8 mouse cellular contexts compared by ENCODE assay signal in genomic region chr14:48331623-48332000, GRCm38 (mm10).
A peak's percentile ranks its signal among the peaks of the same experiment; 100 is the strongest.
DNase-seq lines count a peak whose midpoint lies in the region; ATAC-seq and TF ChIP-seq lines count a peak whose summit lies in the region.
"Had no signal": no experiment of that assay in that cellular context is flagged by ENCODE, and none has a peak within 500 bp of the region (broad histone marks: within the 10 kb centered on the region; RNA-seq: fewer than 3 reads in every experiment).

No protein-coding gene starts in this region.

- H3K4me2 ChIP-seq in hindbrain, embryonic 12.5 days (replicated peaks) = no peak overlapping the region
- no peak overlapping the region for H3K4me2 ChIP-seq in hindbrain, embryonic 16.5 days (ENCODE audit: low read length)
- H3K4me2 ChIP-seq in stomach, embryonic 14.5 days (replicated peaks; ENCODE audit: low read depth, low read length) = no peak overlapping the region
- H3K4me2 ChIP-seq in stomach, postnatal 0 days (replicated peaks; ENCODE audit: low read depth) = no peak overlapping the region
- H3K4me2 ChIP-seq in lung, postnatal 0 days (replicated peaks; ENCODE audit: low read depth, low read length) = no peak overlapping the region

- no peak for DNase-seq in stomach, postnatal 0 days (ENCODE audit: low spot score)
- no peak for DNase-seq in limb, embryonic 10.5 days (ENCODE audit: low spot score)
- no peak for DNase-seq in lung, postnatal 0 days (ENCODE audit: low spot score)
- DNase-seq in adrenal gland, postnatal 10 days = no peak

- TF ChIP-seq CTCF in stomach, postnatal 0 days (IDR thresholded peaks at IDR 0.05; ENCODE audit: low read depth) = no peak
- TF ChIP-seq CTCF in lung, postnatal 0 days (IDR thresholded peaks at IDR 0.05) = no peak

- no peaks in the 10 kb centered on the region for H3K36me3 ChIP-seq in hindbrain, embryonic 12.5 days
- no peaks in the 10 kb centered on the region for H3K36me3 ChIP-seq in hindbrain, embryonic 16.5 days (ENCODE audit: control insufficient read depth, insufficient read depth, low read length)
- H3K36me3 ChIP-seq in stomach, embryonic 14.5 days (ENCODE audit: control insufficient read depth, insufficient read depth, low read length) = no peaks in the 10 kb centered on the region
- no peaks in the 10 kb centered on the region for H3K36me3 ChIP-seq in stomach, postnatal 0 days (ENCODE audit: control insufficient read depth, insufficient read depth, low read length)
- no peaks in the 10 kb centered on the region for H3K36me3 ChIP-seq in limb, embryonic 10.5 days
- H3K36me3 ChIP-seq in lung, postnatal 0 days (ENCODE audit: insufficient read depth, low read length) = no peaks in the 10 kb centered on the region
- H3K36me3 ChIP-seq: embryonic facial prominence, embryonic 15.5 days had no signal

- 81% methylated on average over 2 of the region's 2 CpGs for WGBS in hindbrain, embryonic 12.5 days
- 66% methylated on average over 2 of the region's 2 CpGs for WGBS in hindbrain, embryonic 16.5 days
- WGBS in stomach, embryonic 14.5 days = 53% methylated on average over 2 of the region's 2 CpGs
- 60% methylated on average over 2 of the region's 2 CpGs for WGBS in stomach, postnatal 0 days
- 53% methylated on average over 2 of the region's 2 CpGs for WGBS in limb, embryonic 10.5 days
- 74% methylated on average over 2 of the region's 2 CpGs for WGBS in lung, postnatal 0 days

- no peak for TF ChIP-seq EP300 in stomach, postnatal 0 days (optimal IDR thresholded peaks at IDR 0.05)
- TF ChIP-seq EP300 in lung, postnatal 0 days (IDR thresholded peaks at IDR 0.05) = no peak

- peak overlapping the region; percentile 17; the same call in 1 of the 2 replicates for H3K27ac ChIP-seq in hindbrain, embryonic 12.5 days
- H3K27ac ChIP-seq in hindbrain, embryonic 16.5 days (ENCODE audit: low read depth, low read length) = no peak overlapping the region
- H3K27ac ChIP-seq in stomach, embryonic 14.5 days (ENCODE audit: low read length) = peak overlapping the region; percentile 39; the same call in 1 of the 2 replicates
- no peak overlapping the region for H3K27ac ChIP-seq in stomach, postnatal 0 days (replicated peaks)
- peak overlapping the region; percentile 77 for H3K27ac ChIP-seq in limb, embryonic 10.5 days
- H3K27ac ChIP-seq in lung, postnatal 0 days (ENCODE audit: low read length) = no peak overlapping the region

- H3K4me1 ChIP-seq in hindbrain, embryonic 12.5 days = peaks cover 20% of the 10 kb centered on the region
- H3K4me1 ChIP-seq in hindbrain, embryonic 16.5 days (ENCODE audit: control insufficient read depth, insufficient read depth, low read depth, low read length) = peaks cover 18% of the 10 kb centered on the region
- peaks cover 29% of the 10 kb centered on the region for H3K4me1 ChIP-seq in stomach, embryonic 14.5 days (ENCODE audit: control insufficient read depth, insufficient read depth, low read length)
- H3K4me1 ChIP-seq in stomach, postnatal 0 days (replicated peaks; ENCODE audit: control insufficient read depth, insufficient read depth) = no peaks in the 10 kb centered on the region
- H3K4me1 ChIP-seq in limb, embryonic 10.5 days = peaks cover 63% of the 10 kb centered on the region
- peaks cover 11% of the 10 kb centered on the region; the same call in 1 of the 2 replicates for H3K4me1 ChIP-seq in lung, postnatal 0 days (ENCODE audit: insufficient read depth, low read depth, low read length)

- no peak for ATAC-seq in hindbrain, embryonic 12.5 days (ENCODE audit: low FRiP score)
- no peak for ATAC-seq in hindbrain, embryonic 16.5 days
- ATAC-seq in stomach, embryonic 14.5 days (ENCODE audit: insufficient number of reproducible peaks, insufficient read depth, low FRiP score, low read depth) = no peak
- ATAC-seq in stomach, postnatal 0 days (ENCODE audit: low FRiP score, low TSS enrichment) = no peak
- no peak for ATAC-seq in lung, postnatal 0 days

- H3K9ac ChIP-seq in hindbrain, embryonic 12.5 days = no peak overlapping the region
- no peak overlapping the region for H3K9ac ChIP-seq in hindbrain, embryonic 16.5 days (ENCODE audit: low read depth, low read length)
- no peak overlapping the region for H3K9ac ChIP-seq in stomach, embryonic 14.5 days (replicated peaks; ENCODE audit: low read depth, low read length)
- H3K9ac ChIP-seq in stomach, postnatal 0 days (ENCODE audit: low read length) = no peak overlapping the region
- H3K9ac ChIP-seq in lung, postnatal 0 days (replicated peaks; ENCODE audit: low read depth) = no peak overlapping the region
- H3K9ac ChIP-seq: embryonic facial prominence, embryonic 15.5 days had no signal

- no peak overlapping the region for H3K4me3 ChIP-seq in hindbrain, embryonic 12.5 days
- H3K4me3 ChIP-seq in hindbrain, embryonic 16.5 days (ENCODE audit: low read length) = no peak overlapping the region
- H3K4me3 ChIP-seq in stomach, embryonic 14.5 days (ENCODE audit: low read depth, low read length) = no peak overlapping the region
- no peak overlapping the region for H3K4me3 ChIP-seq in stomach, postnatal 0 days (ENCODE audit: low read depth, low read length)
- no peak overlapping the region for H3K4me3 ChIP-seq in limb, embryonic 10.5 days
- H3K4me3 ChIP-seq in lung, postnatal 0 days (ENCODE audit: low read depth, low read length) = no peak overlapping the region
- H3K4me3 ChIP-seq: embryonic facial prominence, embryonic 15.5 days had no signal

- peaks cover 12% of the 10 kb centered on the region; the same call in 1 of the 2 replicates for H3K27me3 ChIP-seq in hindbrain, embryonic 12.5 days
- no peaks in the 10 kb centered on the region for H3K27me3 ChIP-seq in hindbrain, embryonic 16.5 days (replicated peaks; ENCODE audit: control insufficient read depth, insufficient read depth, low read length)
- no peaks in the 10 kb centered on the region for H3K27me3 ChIP-seq in stomach, embryonic 14.5 days (ENCODE audit: control insufficient read depth, insufficient read depth, low read length)
- no peaks in the 10 kb centered on the region for H3K27me3 ChIP-seq in stomach, postnatal 0 days (ENCODE audit: control insufficient read depth, insufficient read depth, low read length)
- no peaks in the 10 kb centered on the region for H3K27me3 ChIP-seq in limb, embryonic 10.5 days (ENCODE audit: low read depth, poor library complexity, severe bottlenecking)
- no peaks in the 10 kb centered on the region for H3K27me3 ChIP-seq in lung, postnatal 0 days (replicated peaks; ENCODE audit: insufficient read depth, low read length)
- H3K27me3 ChIP-seq: embryonic facial prominence, embryonic 15.5 days had no signal

- no peaks in the 10 kb centered on the region for H3K9me3 ChIP-seq in hindbrain, embryonic 12.5 days (replicated peaks)
- H3K9me3 ChIP-seq in hindbrain, embryonic 16.5 days (ENCODE audit: control insufficient read depth, low read length) = no peaks in the 10 kb centered on the region
- no peaks in the 10 kb centered on the region for H3K9me3 ChIP-seq in stomach, embryonic 14.5 days (ENCODE audit: control insufficient read depth, low read depth, low read length)
- no peaks in the 10 kb centered on the region for H3K9me3 ChIP-seq in stomach, postnatal 0 days (ENCODE audit: control insufficient read depth, low read length)
- H3K9me3 ChIP-seq in limb, embryonic 10.5 days (replicated peaks) = no peaks in the 10 kb centered on the region
- no peaks in the 10 kb centered on the region for H3K9me3 ChIP-seq in lung, postnatal 0 days (ENCODE audit: low read length)
- H3K9me3 ChIP-seq: embryonic facial prominence, embryonic 15.5 days had no signal

Comparison
In these comparisons a context has a peak if more than half of its experiments do, and no peak if none do; other contexts are left out.
1. H3K27ac ChIP-seq: peak in hindbrain, embryonic 12.5 days (single experiment), stomach, embryonic 14.5 days (single experiment) and limb, embryonic 10.5 days (single experiment); none in hindbrain, embryonic 16.5 days (single experiment), stomach, postnatal 0 days (single experiment) and lung, postnatal 0 days (single experiment).